Mouse (Mus musculus) embryo, embryonic 10 days (tissue): ENCODE measurements around the gene Nfkb1.
A peak's percentile ranks its signal among the peaks of the same experiment; 100 is the strongest.

Experiments used
- DNase-seq: peaks from one replicate; pipeline ENCODE4 v3.0.0-alpha.2; 2015; ENCODE audit warnings: low spot score

The Nfkb1 gene

GRCm38 (mm10) chr3:135586060-135586459 lies 105.3 kb downstream of the Nfkb1 start:
- DNase-seq, result no peak

DNA sequence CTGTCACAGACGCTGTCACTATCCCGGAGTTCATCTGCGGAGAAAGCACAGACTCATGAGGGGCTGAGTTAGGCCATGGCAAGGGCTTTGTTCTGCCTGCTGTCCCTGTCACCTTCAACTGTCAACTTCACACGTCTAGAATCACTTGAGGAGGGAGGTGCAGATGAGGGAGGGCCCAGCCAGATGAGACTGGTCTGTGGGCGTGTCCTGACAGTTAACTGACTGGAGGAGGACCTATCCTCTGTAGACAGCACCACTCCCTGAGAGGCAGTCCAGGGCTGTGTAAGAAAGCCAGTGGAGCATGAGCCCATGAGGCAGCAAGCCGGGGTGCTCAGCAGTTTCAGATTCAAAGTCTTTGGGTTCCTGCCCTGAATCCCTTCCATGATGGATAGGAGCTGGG lies 105.9 kb downstream of the Nfkb1 start:
- DNase-seq, result peak; percentile 30

GRCm38 (mm10) chr3:135582246-135582645 lies 109.1 kb downstream of the Nfkb1 start:
- no peak for DNase-seq

GRCm38 (mm10) chr3:135581606-135582117 lies 109.7 kb downstream of the Nfkb1 start:
- DNase-seq, result peak; percentile 72

DNA sequence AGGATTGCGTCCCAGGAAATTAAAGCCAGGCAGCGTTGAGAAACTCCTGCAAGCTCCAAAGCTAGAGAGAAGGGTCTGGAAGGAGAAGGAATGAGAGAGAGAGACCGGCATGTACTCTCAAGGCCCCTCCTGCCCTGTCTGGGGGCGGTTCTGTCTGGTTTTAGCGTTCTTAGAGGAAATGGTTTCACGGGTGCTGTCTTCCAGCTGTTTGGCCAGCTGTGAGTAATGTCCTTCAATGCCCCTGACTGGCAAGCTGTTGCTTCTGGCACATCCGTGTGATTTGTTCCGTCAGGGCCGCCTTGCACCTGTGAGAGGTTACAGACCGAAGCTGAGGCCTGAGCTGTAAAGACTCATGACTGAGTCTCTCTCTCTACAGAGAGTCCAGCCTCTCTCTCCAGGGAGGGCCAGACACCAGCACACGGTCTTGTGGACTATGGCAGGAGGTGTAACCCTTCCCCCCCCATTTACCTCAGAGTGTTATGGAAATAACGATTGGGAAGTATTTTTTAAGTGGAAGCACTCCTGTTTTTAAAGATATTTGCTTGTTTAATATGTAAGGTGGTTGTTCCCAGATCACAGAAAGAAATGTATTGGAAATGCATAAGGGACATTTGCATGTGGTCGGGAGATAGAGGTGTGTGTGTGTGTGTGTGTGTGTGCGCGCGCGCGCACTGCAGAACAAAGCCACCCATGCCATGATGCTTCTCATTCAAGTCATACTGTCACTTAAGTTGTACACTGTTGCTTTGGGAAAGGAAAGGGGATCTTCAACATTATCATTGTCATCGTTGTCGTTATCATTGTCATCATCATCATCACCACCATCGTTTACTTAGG lies 110.7 kb downstream of the Nfkb1 start:
- peak; percentile 25 for DNase-seq

DNA sequence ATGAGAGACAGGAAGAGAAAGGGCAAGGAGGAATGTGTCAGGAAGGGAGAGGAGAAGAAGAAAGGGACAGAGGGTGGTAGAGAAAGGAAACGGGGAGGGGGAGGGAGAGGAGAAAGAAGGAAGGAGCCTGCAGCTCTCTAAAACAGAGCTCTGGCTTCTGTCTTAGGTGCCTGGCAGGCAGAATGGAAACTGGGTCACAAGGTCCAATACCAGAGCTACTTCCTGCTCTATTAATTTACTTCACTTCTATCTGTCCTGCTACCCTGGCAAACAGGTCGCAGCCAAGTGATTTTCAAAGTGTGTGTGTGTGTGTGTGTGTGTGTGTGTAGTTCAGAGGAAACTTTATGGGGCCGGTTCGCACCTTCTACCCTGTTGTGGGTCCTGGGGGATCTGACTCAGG lies 112.2 kb downstream of the Nfkb1 start:
- DNase-seq, result no peak

- no peak for DNase-seq
Observed at GRCm38 (mm10) chr3:135578588-135579140, 112.7 kb downstream of the Nfkb1 start.

DNA sequence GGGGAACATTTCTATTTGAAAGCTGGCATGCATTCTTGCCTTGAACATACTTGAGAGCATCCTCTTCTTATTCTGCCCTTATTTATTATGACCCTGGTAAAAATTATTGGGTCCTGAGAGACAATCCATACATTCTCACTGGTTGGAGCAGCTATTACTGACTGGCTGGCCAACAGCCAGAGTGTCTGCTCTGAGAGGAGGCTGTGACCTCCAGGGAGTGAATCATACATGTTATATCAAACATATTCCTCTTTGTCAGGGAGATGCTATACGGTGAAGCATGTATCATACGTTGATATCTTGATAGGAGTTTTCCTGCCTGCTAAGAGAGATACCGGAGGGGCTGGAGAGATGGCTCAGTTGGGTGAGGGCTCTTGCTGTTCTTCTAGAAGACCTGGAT lies 116.2 kb downstream of the Nfkb1 start:
- no peak for DNase-seq

DNA sequence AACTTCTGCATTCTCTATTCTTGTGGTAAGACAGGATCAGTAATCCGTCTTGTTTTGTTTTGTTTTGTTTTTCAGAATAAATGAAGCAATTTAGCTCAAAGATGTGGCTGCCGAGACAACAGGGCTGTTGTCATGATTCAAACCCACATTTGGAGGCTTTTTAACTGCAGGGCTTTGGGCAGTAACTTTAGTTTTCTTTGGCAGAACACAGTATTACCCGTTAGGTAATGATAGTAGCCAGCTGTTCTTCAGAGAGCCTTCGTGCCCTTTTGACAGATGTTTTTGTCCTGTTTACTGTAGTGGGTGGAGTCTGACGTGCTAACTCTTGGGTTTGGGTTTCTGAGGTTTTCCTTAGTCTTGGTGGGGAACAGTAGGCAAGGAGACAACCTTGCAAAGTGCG lies 118.3 kb downstream of the Nfkb1 start:
- DNase-seq, result no peak

DNA sequence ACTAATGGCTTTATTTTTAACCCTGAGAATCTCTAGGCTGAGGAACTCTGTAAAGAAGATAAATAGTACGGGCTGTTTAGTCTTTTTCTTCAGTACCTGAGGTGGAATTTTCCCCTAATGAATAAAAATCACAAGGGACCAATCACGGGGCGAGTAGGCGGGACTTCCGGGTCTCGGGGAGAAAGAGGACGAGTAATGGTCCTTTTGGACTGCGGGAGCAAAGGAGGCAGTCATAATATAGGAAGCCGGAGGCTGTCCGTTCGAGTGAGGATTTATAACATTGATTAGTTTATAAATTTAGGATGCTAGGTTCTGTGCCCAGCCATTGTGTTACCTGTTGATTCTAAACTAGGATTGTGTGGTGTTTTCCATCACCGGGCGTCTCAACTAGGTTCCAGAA lies 119.8 kb downstream of the Nfkb1 start:
- no peak for DNase-seq

DNA sequence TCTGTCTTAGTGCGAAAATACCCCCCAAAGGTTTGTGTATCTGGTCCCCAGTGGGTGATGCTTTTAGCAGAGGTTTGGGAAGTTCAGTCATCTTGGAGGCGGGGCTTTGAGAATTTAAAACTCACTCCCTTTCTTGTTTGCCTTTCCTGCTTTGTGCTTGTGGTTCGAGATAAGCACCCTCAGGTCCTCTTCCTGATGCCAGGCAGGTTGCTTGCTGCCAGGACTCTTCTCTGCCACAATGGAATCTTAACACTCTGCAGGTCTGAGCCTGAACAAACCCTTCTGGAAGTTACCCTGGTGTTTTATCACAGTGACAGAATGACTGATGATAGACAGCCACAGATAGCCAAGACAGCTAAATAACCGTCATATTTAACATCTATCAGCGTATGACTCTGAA lies 122.7 kb downstream of the Nfkb1 start:
- no peak for DNase-seq

- no peak for DNase-seq
Observed at GRCm38 (mm10) chr3:135567888-135568287, 123.5 kb downstream of the Nfkb1 start.

- DNase-seq, result no peak
Observed at GRCm38 (mm10) chr3:135565306-135565705, 126.0 kb downstream of the Nfkb1 start.

DNA sequence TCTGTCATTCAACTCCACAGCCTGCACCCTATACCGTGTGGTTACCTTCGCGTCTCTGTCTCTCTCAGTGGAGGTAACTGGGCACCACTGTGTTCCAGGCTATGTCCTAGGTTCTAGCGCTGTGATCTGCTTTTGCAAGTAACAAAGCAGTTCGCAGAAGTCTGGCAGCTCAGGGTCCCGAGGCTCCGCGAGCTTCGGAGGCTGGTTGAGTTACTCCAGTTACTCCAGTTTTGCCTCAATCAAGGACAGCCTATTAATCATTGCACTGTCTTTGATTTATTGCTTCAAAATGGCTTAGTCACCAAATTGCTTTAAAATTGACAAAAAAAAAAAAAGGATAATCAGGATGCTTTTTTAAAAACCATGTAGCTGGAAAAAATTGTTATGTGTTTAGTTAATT lies 126.6 kb downstream of the Nfkb1 start:
- no peak for DNase-seq

DNA sequence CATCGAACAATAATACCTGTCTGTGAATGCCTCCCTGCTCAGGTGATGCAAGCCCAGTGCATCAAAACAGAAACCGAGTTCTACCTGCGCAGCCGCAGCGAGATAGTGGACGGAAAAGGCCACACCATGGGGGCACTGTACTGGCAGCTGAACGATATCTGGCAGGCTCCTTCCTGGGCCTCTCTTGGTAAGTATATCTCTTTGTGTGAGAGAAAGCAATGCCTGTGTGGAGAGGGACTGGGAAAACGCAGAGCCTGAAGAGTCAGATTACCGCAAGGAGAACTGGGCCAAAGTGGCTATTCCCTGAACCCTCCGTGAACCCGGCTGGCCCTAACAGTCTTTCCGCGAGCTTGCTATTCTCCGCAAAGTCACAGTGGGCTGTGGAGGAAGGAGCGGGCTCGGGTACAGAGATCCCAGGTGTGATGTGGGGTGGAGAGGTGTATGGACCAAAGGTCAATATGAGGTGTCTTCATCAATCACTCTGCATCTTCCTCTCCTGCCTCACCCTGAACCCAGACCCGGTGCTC lies 128.1 kb downstream of the Nfkb1 start:
- DNase-seq, result peak; percentile 18

- DNase-seq, result no peak
Observed at GRCm38 (mm10) chr3:135562036-135562435, 129.3 kb downstream of the Nfkb1 start.

DNA sequence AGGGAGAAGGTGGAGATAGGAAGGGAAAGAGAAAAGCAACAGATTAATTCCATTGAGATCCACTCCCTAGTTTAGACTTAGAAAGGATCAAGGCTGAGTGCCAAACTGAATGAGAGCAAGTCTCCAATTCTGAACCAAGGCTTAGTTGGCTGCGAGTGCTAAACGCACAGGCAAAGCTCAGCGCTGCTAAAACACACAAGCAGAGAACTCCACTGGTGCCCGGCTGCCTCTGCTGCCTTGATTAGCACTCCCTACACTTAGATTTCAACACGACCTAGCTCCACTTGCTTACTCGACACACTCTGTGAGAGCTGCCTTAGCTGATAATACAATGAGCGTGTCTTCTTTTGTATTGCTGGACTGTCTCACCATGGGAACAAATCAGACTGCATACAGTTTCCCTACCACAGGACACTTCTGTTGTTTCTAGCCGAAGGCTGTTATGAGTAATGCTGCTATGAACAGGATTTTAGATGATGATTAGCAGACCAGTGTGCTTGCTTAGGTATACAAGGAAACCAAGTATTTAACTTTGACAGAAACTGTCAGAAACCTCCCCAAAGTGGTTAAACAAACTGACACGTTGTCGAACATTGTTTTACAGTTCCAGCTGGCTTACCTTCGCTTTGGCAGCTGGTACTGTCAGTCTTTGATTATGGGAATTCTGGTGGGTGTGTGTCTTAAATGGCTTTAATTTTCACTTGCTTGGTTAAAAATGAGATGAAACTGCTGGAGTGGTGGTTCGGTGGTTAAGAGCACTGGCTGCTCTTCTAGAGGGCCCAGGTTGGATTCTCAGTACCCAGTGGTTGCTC lies 134.3 kb downstream of the Nfkb1 start:
- DNase-seq, result no peak

DNA sequence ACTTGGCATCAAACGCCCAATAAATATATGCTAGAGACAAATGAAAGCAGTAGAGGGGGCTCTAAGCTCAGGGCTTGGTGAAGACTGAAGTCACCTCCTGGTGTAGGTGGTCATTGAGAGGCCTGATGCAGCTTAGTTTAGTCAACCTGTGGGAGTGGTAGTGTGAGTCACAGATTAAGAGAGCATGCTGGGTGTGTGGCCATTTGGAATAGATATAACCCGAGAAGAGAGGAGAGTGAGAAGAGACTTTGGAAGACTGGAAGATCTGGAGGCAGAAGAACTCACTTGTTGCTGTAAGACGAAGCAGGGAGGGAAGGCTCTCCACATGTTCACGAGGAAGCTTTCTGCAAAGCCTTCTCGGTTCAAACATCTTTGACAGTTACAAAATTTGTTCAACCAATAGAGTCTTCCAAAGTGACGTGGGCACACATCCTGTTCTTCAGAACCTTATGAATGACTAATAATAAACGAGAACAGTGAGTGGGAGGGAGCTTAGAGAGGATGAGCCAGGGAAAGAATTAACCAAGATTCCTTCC lies 135.2 kb downstream of the Nfkb1 start:
- DNase-seq, result no peak

GRCm38 (mm10) chr3:135555192-135555591 lies 136.2 kb downstream of the Nfkb1 start:
- no peak for DNase-seq

GRCm38 (mm10) chr3:135552874-135553273 lies 138.5 kb downstream of the Nfkb1 start:
- no peak for DNase-seq

GRCm38 (mm10) chr3:135547298-135547697 lies 144.0 kb downstream of the Nfkb1 start:
- no peak for DNase-seq
